Mouse (Mus musculus) heart, postnatal 4 days (tissue): ENCODE results near the gene Mvp. TPM values are rescaled to one million over a fixed set of nuclear protein-coding genes. Genes with fewer than 3 reads are reported as not detected.

ENCODE experiments used
- DNase-seq: peaks from one replicate; pipeline ENCODE4 v3.0.0; 2021
- total RNA-seq, 2 experiments: library from RNA; stranded (reverse); gene quantifications; 2 replicates each; pipeline ENCODE4 v1.2.3; 2021

Mvp gene
- total RNA-seq, result 10 to 100 TPM; 27.2 to 28.4 TPM

DNA sequence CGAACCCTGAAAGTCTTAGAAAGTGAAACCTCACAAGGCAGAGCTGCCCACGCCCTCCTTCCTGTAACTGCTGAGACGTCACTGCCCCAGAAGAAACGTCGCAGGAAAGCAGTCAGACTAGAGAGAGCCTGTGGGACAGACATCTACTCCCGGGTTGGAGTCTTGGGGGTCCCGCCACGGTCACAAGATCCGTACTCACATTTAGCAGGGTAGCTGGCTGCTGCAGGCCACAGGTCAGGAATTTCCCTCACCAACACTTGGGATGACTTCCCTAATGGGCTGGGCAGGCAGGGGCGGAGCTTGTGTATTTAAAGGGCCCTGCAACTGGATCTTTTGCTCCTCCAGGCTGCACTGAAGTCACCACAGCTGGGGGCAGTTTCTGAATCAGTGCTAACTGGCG is at the start of gene Mvp:
TSS of gene Mvp (minus strand) at position 302 of the 400 bp plus-strand sequence.
- peak; percentile 72 for DNase-seq

DNA sequence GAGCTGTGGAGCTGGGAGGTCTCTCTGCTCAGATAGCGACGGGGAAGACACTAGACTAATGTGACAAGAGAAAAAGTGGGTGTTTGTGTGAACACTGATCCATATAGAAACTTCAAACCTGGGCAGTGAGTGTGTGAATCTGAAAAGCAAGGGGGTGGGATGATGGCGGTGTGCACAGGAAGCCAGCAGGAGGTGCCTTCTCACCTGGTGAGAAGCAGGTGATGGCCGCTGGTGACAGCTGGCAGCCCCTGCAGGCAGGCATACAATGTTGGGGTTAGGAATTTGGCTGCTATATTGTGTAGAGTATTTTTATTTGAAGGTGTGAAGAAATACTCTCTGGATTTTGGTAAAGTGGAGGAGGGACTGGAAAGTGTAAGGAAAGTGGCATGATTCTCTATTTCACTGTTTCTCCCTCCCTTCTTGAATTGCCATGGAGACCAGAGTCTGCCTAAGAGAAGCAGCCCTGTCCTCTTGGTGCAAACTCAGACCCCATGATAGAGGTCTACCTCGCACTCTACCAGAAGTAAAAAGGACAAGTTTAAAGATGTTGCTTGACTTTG is 40.7 kb upstream of the Mvp start:
- no peak for DNase-seq

DNA sequence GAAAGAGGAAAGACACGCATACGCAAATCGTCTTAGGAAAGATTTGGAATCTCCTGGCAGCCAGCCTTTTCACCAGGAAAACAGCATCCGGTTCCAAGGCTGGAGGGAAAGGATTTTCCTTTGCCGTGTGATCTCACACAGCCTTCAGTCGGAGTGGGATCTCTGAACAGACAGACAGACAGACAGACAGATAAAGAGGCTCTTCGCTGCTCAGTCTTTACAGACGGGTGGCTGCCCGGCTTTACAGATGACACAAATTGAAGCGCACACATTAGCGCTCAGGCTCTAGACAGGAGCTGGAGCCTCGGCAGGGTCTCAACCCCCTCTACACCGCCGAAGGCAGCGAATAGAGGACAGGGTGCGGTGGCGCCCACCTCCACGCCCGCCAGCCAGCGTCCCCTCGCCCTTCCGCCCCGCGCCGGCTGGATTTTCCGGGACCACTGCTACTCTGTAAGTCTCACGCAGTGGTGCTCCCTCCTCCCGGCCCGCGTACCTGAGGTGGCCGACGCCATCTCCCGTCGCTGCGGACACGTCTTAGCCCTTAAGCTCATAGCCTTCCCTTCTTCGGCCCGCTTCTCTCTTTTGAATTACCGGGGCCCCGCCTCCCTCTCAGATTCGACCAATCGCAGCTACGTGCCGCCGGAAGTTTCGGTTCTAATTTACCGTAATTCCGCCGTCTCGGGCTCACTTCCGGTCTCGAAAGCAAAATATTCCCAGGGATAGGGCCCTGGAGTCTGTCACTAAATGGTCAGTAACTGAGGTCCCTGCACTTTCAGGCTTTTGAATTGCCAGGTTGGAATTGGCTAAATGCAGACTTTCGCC is 27.6 kb upstream of the Mvp start, which contains the start of gene Kif22:
TSS of gene Kif22 (minus strand) at position 621 of the 822 bp plus-strand sequence.
- DNase-seq, result peak; percentile 95

DNA sequence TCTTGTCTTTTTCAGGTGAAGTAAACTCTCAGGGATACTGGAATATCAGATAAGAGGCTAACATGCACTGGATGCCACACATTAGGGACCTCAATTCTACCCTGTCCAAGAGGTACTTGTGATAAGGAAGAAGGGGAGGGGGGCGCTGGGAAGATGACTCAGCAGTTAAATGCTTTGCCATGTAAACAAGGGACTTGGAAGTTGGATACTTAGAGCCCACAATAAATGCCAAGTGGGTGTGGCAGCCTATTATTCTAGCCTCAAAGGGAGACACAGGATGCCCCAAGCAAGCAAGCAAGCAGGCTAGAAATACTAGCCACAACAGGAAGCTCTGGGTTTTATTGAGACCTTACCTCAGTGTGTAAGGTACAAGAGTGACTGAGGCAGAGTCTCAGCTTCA is 16.8 kb upstream of the Mvp start:
- no peak for DNase-seq

DNA sequence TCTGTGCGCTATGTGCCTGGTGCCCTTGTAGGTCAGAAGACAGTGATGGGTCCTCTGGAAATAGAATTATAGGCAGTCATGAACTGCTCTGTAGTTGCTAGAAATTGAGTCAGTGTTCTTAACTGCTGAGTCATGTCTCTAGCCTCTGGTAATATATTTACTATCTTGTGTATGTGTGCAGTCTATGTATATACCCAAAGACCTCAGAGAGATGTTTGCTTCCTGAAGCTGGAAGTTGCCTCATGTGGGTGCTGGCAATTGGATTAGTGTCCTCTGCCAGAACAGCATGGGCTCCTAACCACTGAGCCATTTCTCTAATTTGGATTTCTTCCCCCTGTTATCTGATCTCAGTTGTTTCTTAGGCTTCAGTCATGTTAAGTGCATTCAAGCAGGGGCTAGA is 15.8 kb upstream of the Mvp start:
- no peak for DNase-seq

DNA sequence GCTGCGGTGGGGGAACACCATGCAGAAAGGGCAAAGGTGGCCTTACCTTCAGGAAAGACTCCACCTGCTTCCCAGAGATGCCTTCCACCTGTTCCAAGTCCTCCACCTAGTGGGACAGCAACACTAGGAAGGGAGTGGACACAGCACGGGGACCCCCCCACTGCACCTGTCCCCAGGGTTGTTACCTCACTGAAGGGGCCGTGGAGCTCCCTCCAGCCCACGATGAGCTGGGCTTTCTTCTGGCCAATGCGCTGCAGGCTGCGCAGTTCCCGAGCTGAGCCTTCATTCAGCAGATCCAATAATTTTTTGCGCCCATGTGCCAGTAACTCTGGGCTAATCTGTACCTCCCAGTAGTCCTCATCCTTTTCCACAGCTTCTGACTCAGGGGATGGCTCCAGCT is 13.5 kb upstream of the Mvp start:
- no peak for DNase-seq

DNA sequence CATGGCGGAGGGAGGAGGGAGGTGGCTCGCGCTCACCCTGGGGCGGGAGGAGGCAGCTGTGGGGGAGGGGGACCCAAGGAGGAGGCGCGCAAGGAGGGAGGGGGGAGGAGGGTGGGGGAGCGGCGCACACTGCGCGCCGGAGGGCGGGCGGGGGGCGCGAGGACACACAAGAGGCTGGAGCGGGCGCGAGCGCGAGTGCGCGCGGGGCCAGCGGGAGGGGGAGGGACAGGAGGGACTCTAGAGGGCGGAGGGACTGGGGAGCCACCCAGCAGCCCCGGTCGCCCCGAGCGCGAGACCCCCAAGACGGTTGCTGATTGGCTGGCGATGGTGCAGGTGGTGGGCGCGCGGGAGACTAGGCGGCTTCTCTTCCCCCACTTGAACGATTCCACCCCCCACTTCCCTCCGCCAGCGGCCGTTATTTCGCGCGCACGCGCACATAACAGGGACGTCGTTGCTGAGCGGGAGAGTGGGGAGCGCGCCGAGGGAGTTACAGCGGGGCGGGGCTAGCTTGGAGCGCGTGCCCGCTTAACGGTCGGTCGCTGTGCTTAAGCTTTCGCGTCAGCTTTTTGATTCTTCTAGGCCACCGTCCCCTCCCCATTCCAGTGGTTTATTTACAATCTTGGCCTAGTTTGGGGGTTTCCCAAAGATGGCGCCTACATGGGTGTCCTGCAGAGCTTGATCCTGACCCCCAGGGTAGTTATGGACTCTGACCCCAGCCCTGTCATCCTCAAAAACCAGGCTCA is 12.7 kb upstream of the Mvp start, which contains the start of gene Maz:
TSS of gene Maz (minus strand) at position 54 of the 743 bp plus-strand sequence.
- DNase-seq, result peak; percentile 99

DNA sequence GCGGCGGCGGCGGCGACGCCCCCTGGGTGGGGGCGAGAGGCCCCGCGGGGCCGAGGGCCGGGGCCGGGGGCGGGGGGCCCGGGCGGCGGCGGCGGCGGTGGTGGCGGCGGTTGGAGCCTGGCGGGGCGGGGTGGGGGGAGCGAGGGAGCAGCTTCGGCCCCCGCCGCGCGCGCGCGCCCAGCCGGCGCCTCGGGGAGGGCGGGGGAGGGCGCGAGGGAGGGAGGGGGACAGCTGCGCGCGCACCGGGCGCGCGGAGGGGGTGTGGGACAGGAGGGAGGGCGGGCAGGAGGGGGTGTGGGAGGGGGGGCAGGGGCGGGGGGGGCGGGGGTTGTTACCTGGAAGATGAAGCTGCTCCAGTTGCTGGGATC is 12.2 kb upstream of the Mvp start:
- no peak for DNase-seq

DNA sequence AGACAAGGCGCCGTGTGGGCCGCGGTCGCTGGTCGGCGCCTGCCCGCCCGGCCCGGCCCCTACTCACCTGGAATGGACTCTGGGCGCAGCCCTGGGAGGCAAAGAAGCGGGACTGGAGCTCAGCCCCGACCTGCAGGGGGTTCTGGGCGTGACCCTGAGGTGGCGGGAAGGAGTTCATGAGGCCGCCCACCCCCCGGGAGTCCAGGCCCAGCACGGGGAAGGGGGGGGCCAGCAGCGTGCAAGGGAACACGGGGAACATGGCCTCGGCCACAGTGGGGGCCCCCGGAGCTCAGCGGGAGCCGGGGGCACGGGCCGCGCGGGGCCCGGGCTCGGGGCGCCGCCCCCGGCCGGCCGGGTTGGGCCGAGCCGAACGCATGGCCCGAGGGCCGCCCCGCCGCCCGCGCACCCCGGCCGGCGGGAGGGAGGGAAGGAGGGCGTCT is 11.8 kb upstream of the Mvp start:
- peak; percentile 76 for DNase-seq

DNA sequence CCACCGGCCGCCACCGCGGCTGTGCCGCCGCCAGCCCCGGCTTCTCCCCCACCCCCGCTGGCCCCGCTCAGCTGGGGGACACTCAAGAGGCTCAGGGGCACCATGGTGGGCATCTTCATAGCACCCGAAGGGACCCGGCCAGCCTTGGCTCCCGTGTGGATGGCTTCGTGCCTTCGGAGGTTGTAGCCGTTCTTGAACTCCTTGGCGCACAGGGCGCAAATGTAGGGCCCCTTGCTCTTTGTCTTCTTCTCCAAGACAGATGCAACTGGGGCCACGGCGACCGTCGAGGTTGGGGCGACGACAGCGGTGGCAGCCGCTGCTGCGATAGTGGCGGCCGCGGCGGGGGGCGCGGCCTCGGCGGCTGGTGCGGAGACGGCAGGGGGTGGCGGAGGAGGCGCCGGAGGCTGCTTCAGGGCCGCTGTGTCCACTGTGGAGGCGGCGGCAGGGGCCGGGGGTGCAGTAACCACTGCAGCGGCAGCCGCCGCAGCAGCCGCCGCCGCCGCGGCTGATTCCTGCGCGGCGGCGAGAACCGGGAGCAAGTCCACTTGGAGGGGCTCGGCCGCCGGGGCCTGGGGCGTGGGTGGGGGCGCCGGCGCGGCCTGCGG is 11.2 kb upstream of the Mvp start:
- peak; percentile 61 for DNase-seq

DNA sequence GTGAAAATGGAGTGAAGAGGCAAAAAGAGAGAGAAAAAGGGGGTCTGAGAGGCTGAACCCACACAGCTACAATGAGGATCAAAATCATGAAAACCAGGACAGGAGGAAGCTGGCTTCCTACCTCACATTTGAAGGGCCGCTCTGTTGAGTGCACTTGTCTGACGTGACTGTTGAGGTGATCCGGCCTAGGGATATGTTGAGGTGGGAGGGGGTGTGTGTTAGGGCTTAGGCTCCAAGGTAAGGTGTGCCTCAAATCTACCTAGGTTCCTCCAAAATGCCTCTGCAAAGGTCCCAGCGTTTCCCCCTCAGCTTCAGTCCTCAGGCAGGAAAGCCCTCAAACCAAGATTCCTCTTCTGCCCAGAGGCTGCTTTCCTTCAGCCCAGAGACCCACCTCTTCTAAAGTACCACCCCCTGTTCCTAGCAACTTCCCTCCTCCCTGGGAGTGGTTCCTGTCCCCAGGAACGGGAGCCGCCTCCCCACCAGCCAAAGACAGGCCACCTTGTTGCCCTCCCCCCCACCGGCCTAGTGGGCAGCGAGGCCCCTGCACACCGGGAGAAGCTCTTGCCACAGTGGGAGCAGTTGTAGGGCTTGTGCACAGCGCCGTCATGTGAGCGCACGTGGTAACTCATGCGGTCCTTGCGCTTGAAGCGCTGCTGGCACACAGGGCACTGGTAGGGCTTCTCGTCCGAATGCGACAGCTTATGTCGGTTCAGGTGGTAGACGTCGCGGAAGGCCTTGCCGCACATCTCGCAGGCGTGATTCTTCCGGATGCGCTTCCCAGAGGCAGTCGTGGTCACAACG is 10.5 kb upstream of the Mvp start:
- peak; percentile 84 for DNase-seq

DNA sequence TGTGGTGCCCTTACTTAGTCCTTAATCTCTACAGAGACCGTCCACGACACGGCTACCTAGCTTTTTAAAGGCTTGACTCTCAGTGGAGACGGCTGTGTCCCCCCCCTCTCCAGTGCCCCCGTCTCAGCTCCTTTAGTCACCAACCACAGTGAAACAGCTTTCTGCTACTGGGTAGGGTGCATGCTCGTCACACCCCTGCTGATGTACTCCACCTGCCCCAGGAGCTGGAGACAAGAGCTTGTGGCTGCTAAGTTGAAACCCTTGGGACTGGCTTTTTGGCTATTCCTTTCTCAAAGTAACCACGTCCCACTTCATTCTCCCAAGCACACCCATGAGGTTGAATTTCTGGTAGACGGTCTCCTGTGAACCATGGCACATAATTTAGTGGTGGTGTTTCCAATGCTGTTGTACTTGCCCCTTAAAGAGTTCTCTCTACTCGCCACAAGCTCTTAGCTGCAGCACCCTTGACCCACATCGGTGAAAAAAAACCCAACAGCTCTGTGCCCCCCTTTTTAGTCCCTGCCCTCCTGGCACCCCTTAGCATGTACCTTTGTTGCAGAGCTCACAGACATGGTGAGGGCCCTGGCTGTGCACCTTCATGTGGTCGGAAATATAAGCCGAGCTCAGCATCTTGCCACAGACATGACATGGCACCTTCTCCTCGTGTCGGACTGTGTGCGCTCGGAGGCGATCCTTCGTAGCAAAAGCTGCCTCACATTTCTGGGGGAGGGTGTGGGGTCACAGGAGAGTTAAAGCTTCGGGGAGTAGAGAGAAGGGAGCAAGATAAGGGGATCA is 9.7 kb upstream of the Mvp start:
- DNase-seq, result peak; percentile 12

DNA sequence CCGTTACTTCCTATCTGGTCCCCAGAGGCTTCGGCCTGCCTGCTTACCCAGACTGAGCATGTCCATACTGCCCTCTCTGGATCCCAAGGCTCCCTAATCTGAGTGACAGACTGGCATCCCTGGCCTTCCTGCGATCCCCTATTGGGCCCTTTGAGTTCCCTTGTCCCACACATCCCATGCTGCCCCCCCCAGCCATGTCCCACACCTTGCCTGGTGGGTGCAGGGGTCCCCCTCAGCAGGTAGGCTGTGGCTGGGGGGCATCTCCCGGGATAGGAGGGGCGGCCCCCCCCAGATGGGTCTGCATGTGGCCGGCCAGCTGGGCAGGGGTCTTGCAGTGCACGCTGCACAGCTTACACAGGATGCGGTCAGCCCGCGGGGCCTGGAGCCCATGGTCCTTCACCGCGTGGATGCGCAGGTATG is 8.9 kb upstream of the Mvp start:
- peak; percentile 7 for DNase-seq

DNA sequence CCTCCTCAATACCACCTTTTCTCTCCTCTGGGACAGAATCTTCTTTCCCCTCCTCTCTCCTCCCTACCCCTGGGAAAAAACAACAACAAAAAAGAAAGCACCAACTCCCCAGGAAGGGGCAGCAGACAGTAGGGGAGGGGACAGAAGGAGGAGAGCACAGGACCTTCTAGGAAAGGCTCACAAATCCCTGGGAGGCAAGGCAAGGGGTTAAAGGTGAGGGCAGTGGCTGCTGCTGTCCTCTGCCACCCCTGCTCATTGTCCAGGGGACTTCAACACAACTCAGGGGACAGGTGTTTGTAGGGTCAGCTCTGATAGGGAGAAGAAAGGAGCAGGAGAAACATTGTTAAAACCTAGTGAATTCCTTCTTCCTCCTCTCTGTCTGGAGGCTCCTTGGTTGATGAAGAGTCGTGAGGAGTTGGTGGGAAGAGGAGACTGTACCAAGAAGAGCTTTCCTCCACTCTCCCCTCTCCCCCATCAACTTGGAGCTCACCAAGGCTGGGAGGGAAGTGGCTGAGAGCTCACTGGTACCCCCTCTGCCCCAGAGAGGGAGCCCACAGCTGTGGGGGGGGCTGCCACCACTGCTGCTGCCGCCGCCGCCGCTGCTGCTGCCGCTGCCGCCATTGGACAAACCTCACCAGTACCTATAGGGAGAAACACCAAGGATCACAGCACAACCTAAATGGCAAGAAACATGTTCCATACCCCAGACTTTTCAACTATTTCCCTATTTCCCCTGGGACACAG is 8.3 kb upstream of the Mvp start:
- DNase-seq, result no peak

DNA sequence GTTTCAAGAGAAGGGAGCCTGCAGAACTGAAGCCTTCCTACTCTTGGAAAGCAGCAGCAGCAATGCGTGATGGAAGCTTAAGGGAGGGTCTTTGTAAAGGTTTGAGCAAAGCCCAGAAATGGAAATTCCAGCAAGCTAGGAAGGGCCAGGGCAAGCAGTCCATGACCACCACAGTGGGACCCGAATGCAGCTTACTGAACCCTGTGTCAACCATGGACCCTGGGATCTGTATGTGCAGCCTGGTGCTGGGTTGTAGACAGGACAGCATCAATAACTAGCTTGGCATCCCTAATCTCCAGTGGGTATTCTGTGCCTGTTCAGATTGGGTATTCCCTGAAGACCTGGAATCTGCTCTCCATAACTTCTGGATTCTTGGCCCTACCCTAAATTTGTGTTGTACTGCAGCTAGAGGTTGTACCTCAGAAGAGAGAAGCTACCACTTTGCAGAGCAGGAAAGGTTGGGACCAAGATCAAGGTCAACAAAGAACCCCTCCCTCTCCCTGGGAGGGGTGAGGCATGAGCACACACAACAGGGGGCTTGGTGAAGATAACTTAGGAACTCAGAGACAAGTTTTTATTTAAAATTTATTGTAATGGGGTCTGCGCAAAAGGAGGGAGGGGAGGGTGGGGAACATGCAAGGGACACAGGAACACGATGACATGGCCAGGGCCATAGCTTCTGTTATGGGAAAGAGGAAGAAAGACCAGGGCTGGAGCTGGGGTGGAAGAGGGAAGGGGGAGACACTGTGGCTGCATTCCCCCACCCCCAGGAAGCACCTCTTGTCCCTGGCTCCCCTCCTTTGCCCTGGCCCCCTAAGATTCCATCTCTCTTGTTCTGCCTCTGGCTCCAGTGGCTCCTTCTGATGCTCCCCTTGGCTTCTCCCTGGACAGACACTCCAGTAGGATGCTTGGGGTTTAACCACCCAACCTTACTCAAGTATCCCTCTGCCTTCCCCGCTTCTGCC is 7.4 kb upstream of the Mvp start:
- no peak for DNase-seq

DNA sequence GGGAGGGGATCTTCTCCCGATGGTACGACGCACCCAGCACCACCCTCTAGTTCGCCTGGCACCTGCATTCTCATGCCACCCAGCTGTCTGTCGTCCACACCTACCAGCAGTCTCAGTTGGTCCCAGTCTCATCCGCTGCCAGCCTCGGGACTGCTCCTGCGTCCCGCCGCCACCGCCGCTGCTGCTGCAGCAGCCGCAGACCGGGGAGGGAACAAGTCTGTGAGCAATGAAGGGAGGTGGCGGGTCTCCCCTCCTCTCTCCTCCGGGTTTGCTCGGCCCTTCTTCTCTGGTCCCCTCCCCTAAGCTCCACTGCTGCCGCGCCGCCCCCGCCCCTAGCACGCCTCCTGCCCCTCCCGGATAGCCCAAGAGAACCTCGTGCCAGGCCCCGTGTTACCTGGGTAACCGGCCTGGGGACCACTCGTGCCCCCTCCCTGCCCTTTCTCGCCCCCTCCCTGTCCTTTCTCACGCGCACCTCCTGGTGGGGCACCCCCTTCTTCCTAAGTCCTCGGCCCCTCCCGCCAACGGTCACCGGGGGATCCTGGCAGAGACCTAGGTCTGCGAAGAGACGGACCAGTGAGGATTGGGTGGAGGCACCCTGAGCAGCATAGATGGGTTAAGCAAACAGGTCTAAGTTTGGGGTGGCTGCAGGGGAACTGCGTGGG is 6.6 kb upstream of the Mvp start, which contains the start of the genes Gm42742 and Prrt2:
TSS of gene Gm42742 (minus strand) at position 197 of the 662 bp plus-strand sequence.
TSS of gene Prrt2 (minus strand) at position 311 of the 662 bp plus-strand sequence.
- peak; percentile 61 for DNase-seq

DNA sequence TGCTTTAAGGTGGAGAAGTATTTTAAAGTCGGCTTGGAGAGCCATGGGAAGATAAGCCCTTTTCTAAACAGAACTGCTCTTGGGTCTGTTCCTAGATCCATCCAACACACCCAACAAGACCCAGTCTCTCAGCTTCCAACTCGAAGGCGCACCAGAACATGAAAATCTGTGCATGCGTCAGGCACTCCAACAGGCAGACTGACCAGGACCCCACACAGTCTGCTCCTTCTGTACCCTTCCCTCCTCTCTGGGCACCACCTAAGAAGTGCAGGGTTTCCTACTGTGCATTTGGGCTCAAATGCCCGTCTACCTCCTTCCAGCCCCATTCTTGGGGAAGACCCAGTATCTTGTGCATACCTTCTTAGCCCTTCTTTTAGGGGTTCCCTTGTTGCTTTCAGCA is 6.1 kb upstream of the Mvp start:
- no peak for DNase-seq

DNA sequence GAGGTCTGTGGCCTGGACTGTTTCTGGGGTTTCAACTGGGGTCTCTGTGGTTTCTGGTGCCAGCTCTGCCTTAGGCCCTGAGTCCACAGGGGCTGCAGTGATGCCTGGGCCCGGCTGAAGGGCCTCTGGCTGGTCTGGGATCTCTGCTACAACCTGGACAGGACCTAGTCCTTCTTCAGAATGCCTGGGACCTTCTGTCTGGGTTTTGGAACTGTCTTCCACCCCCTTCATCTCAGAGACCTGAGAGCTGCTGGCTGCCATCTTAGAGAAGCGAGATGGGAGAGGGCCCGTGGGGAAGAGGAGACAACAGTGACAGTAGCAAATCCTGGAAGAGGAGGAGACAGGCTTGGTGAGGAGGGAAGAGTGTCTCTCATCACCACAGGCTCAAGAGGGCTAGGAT is 5.6 kb upstream of the Mvp start:
- no peak for DNase-seq
